Mouse (Mus musculus) hindbrain, postnatal 0 days (tissue): ENCODE data around the gene Kpna7. TPM values are rescaled to one million over a fixed set of nuclear protein-coding genes. Genes with fewer than 3 reads are reported as not detected.

Experiments used
- ATAC-seq: fragments of 200-750 bp; cut with Nextera tagmentation; 2 replicates; pipeline ENCODE4 v1.8.0; 2017; ENCODE audit warnings: mild to moderate bottlenecking, moderate TSS enrichment, moderate library complexity
- DNase-seq: peaks from one replicate; pipeline ENCODE4 v3.0.0-alpha.2; 2015; ENCODE audit warnings: low spot score
- H3K27ac ChIP-seq: fragments of 300-500 bp; sonication (generic); 2 replicates; pipeline ENCODE4 v1.5.1; 2014; ENCODE audit warnings: mild to moderate bottlenecking
- H3K27me3 ChIP-seq: fragments of 300-500 bp; sonication (generic); 2 replicates; pipeline ENCODE4 v1.6.1; 2014; ENCODE audit warnings: low read length, mixed read lengths; ENCODE audit not compliant: insufficient read depth
- H3K36me3 ChIP-seq: fragments of 300-500 bp; sonication (generic); 2 replicates; pipeline ENCODE4 v1.6.1; 2014; ENCODE audit warnings: low read length, mixed read lengths; ENCODE audit not compliant: insufficient read depth
- H3K4me1 ChIP-seq: fragments of 300-500 bp; sonication (generic); 2 replicates; pipeline ENCODE4 v1.6.1; 2014; ENCODE audit warnings: antibody characterized with exemption, low read length, mixed read lengths; ENCODE audit not compliant: insufficient read depth
- H3K4me2 ChIP-seq: fragments of 300-500 bp; sonication (generic); 2 replicates; pipeline ENCODE4 v1.6.1; 2014; ENCODE audit warnings: low read depth, mild to moderate bottlenecking, low read length, moderate library complexity, mixed read lengths
- H3K4me3 ChIP-seq: fragments of 300-500 bp; sonication (generic); 2 replicates; pipeline ENCODE4 v1.5.1; 2014; ENCODE audit warnings: low read length
- H3K9ac ChIP-seq: fragments of 300-500 bp; sonication (generic); replicated peaks from 2 replicates; pipeline ENCODE4 v1.6.1; 2014; ENCODE audit warnings: mild to moderate bottlenecking, low read length, moderate library complexity, mixed read lengths
- H3K9me3 ChIP-seq: fragments of 300-500 bp; sonication (generic); 2 replicates; pipeline ENCODE4 v1.6.1; 2016; ENCODE audit warnings: low read length, mixed read lengths
- CTCF ChIP-seq: IDR thresholded peaks from 2 replicates; pipeline ENCODE4 v1.5.1; 2016; ENCODE audit warnings: antibody characterized with exemption, control low read depth, low read depth
- WGBS: fragments of 180-500 bp; shearing (Covaris S2); extraction: QIAGEN DNeasy Blood & Tissue Kit; methylation state at CpG from one replicate; pipeline ENCODE4 v1.1.7; 2014; 5-methylcytosine and 5-hydroxymethylcytosine counted together
- polyA plus RNA-seq: library from polyadenylated mRNA; unstranded; fragments of >200 nt; fragmentation: Nextera tagmentation; extraction: Ambion mirVana; gene quantifications from 2 replicates; pipeline ENCODE4 v1.2.1, GENCODE M21; 2015
- total RNA-seq: library from RNA; depleted of rRNA; stranded (reverse); fragments of >200 nt; gene quantifications from 2 replicates; pipeline ENCODE4 v1.2.3, GENCODE M21; 2014

The Kpna7 gene
- total and polyA plus RNA-seq, 2 experiments from 2014 or later: 0.09 TPM; not detected in 1

DNA sequence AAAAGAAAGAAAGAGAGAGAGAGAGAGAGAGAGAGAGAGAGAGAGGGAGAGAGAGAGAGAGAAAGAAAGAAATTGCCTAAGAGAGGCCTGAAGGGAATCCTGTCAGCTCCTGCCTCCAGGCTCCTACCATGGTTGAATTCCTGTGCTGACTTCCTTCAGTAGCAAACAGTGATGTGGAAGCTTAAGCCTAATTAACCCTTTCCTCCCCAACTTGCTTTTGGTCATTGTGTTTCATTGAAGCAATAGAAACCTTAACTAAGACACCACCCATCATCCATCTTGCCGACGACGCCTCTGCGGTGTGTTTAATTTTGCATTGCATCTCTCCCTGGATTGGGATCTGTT, 94.8 kb downstream of the Kpna7 start:
- ATAC-seq (no peak; the same call in 1 of the 2 replicates), DNase-seq (peak; percentile 33)
- H3K4me3 ChIP-seq: no peak overlapping the region
- no peaks in the 10 kb centered on the region for H3K4me1 ChIP-seq
- H3K9me3 ChIP-seq: no peaks in the 10 kb centered on the region
- H3K9ac ChIP-seq: no peak overlapping the region
- H3K4me2 ChIP-seq: no peak overlapping the region
- no peaks in the 10 kb centered on the region for H3K36me3 ChIP-seq
- 85% methylated on average over 4 of the region's 4 CpGs for WGBS
- TF ChIP-seq CTCF: no peak
- H3K27me3 ChIP-seq: no peaks in the 10 kb centered on the region
- H3K27ac ChIP-seq: no peak overlapping the region

DNA sequence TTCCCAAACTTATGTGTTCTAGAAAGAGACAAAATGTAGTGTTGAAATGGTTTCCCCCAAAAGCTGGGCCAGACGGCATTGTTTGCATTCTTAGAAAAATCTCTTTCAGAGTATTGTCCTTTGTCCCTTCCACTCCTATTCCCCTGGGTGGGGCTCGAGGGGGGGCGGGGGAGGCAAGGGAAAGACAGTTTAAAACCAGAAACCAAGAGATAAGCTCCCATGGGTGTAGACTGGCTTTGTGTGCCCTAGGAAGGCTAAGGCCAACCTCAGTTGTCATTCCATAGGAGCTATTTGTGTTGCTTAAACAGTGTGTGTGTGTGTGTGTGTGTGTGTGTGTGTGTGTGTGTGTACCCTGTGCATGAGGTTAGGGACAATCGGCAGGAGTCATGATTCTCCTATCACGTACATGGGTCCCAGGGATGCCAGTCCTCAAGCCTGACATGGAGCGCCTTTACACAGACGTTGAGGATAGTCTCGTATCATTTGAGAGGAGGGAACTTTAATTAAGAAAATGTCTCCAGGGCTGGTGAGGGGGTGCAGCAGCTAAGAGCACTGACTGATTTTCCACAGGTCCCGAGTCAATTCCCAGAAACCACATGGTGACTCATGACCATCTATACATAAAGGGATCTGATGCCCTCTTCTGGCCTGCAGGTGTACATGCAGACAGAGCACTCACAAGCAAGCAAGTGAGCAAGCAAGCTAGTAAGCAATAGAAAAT, 95.3 kb downstream of the Kpna7 start:
- H3K4me3 ChIP-seq: no peak overlapping the region
- ATAC-seq (peak; percentile 83), DNase-seq (peak; percentile 83)
- H3K4me2 ChIP-seq: no peak overlapping the region
- H3K27ac ChIP-seq: no peak overlapping the region
- H3K27me3 ChIP-seq: no peaks in the 10 kb centered on the region
- H3K9me3 ChIP-seq: no peaks in the 10 kb centered on the region
- peak; percentile 87 for TF ChIP-seq CTCF
- no peaks in the 10 kb centered on the region for H3K4me1 ChIP-seq
- H3K36me3 ChIP-seq: no peaks in the 10 kb centered on the region
- no peak overlapping the region for H3K9ac ChIP-seq
- WGBS: 45% methylated on average over 9 of the region's 9 CpGs

DNA sequence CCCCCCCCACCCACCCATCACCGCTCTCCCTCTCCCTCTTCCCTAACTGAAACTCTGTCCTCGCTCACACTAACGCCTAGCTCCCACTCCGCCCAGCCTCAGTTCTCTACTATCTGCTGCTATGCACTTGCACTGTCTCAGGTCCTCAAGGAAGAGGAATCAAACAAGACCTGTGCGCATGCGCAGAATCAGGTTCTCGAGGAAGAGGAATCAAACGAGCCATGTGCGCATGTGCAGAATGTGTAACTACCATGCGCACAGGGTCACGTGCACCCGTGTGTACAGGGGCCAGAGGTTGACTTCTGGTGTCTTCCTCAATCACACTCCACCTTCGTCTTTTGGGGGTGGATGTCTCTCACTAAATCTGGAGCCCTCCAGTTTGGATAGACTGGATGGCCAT, 96.3 kb downstream of the Kpna7 start:
- Histone ChIP-seq H3K27ac (no peak overlapping the region), H3K9me3 (peaks cover 2% of the 10 kb centered on the region; the same call in 1 of the 2 replicates), H3K9ac (no peak overlapping the region), H3K4me2 (no peak overlapping the region), H3K4me1 (no peaks in the 10 kb centered on the region), H3K4me3 (no peak overlapping the region), H3K27me3 (no peaks in the 10 kb centered on the region), H3K36me3 (no peaks in the 10 kb centered on the region)
- no peak for TF ChIP-seq CTCF
- 93% methylated on average over 13 of the region's 13 CpGs for WGBS
- no peak for ATAC-seq
- no peak for DNase-seq

DNA sequence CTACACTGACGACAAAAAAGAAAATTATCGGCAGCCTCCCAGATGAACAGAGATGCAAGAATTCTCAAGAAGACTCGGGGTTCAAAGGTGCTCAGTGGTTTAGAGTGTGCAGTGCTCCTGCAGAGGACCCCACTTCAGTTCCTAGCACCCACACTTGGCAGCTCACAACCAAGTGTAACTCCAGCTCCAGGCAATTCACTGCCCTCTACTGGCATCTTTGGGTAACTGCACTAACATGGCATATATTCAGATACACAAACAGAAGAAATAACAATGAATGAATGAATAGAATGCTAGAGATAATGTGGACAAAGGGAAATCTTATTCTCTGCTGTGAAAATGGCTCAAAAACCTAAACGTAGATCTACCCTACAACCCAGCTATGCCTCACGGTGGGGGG, 99.0 kb downstream of the Kpna7 start:
- DNase-seq (no peak), ATAC-seq (no peak)
- Histone ChIP-seq H3K4me2 (no peak overlapping the region), H3K9ac (no peak overlapping the region), H3K27ac (no peak overlapping the region), H3K27me3 (no peaks in the 10 kb centered on the region), H3K4me3 (no peak overlapping the region), H3K9me3 (peaks cover 2% of the 10 kb centered on the region; the same call in 1 of the 2 replicates), H3K36me3 (no peaks in the 10 kb centered on the region), H3K4me1 (no peaks in the 10 kb centered on the region)
- peak; percentile 24 for TF ChIP-seq CTCF
- 91% methylated on average over 5 of the region's 5 CpGs for WGBS

DNA sequence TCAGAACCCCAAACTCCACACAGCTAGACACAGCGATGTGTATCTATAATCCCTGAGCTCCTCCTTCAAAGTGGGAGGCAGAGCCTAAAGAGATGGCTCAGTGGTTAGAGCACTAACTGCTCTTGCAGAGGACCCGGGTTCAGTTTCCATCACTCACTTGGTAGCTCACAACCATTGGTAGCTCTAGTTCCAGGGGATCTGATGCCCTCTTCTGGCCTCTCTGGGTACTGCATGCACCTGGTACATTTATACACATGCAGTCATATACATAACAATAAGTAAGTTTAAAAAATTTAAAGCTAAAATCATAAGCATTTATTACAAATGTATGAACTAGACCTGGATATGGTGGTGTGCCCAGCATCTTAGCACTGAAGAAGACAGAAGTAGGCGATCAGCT, 100.6 kb downstream of the Kpna7 start:
- DNase-seq: no peak
- Histone ChIP-seq H3K9me3 (peaks cover 2% of the 10 kb centered on the region; the same call in 1 of the 2 replicates), H3K36me3 (no peaks in the 10 kb centered on the region), H3K4me1 (no peaks in the 10 kb centered on the region), H3K27ac (no peak overlapping the region), H3K4me3 (no peak overlapping the region), H3K9ac (no peak overlapping the region), H3K27me3 (no peaks in the 10 kb centered on the region), H3K4me2 (no peak overlapping the region)
- WGBS: 96% methylated on average over 3 of the region's 3 CpGs
- ATAC-seq: no peak
- TF ChIP-seq CTCF: peak; percentile 28; the same call in 1 of the 2 replicates

DNA sequence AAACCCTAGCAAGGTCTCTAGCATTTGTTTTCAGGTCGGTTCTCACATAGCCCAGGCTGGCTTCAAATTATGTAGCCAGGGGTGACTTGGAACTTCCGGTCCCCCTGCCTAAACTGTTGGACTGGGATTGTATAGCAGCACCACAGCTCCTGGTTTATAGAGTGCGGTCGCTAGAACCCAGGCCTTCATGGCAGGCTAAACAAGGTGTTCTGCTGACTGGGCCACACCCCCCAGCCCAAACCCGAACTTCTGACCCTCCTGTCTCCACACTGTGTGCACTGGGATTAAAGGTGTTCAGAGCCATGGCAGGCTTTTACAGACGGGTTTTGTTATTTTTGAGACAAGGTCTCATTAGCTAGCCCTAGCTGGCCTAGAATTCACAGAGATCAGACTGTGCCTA, 104.7 kb downstream of the Kpna7 start:
- Histone ChIP-seq H3K4me2 (no peak overlapping the region), H3K9me3 (peaks cover 2% of the 10 kb centered on the region; the same call in 1 of the 2 replicates), H3K27ac (no peak overlapping the region), H3K27me3 (no peaks in the 10 kb centered on the region), H3K4me1 (no peaks in the 10 kb centered on the region), H3K4me3 (no peak overlapping the region), H3K36me3 (no peaks in the 10 kb centered on the region), H3K9ac (no peak overlapping the region)
- DNase-seq: no peak
- no peak for TF ChIP-seq CTCF
- WGBS: 84% methylated on average over 6 of the region's 6 CpGs
- no peak for ATAC-seq

DNA sequence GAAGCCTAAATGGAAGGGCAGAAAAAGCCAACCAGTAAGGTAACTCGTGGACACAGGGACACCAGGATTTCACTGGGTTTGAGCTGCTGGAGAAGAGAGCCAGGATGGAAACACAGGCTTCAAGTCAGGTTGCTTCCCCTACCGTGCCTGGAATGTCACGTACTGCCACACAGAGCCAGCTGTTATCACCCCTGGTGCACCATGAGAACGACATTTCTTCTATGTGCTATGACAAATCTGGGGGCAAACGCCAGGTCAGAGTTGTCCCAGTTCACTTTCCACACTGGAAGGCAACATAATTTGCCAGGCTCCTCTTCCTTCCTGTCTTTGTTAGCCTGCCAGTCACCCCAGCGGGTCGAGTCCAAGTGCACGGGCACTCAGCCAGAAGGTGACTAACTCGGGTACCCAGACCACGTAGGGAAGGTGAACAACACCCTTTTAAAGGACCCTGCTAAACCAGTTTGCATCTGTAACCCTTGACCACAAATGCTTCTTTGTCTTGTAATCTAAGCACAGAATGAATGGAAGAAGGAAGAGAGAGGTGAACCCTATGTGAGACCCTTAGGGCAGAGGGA, 105.2 kb downstream of the Kpna7 start:
- ATAC-seq: no peak
- H3K4me3 ChIP-seq: no peak overlapping the region
- TF ChIP-seq CTCF: no peak
- 57% methylated on average over 10 of the region's 10 CpGs for WGBS
- H3K36me3 ChIP-seq: no peaks in the 10 kb centered on the region
- H3K27ac ChIP-seq: no peak overlapping the region
- no peak overlapping the region for H3K9ac ChIP-seq
- no peaks in the 10 kb centered on the region for H3K4me1 ChIP-seq
- H3K9me3 ChIP-seq: peaks cover 2% of the 10 kb centered on the region; the same call in 1 of the 2 replicates
- no peak for DNase-seq
- H3K4me2 ChIP-seq: no peak overlapping the region
- no peaks in the 10 kb centered on the region for H3K27me3 ChIP-seq
